In the genomic region with DNA sequence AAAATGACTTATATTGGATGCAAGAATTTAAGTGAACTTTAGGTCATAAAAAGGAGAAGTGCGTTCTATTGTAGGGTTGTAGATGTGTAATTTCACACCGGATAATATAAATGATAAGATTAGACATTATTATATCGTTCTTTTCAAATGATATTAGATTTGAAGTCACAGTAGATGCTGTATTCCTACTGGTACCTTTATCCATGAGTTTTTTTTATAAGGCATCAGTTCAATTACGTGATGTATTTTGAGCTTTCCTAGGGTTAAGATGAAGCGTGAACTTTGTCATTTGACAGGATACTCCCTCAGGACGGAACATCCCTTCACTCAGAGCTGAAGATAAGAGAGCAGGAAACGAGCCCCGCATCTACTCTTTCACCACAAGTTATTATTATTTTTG, we compare ENCODE assay signal across 23 mouse cellular contexts. TPM values are rescaled to one million over a fixed set of nuclear protein-coding genes. Genes with fewer than 3 reads are reported as not detected.
DNase-seq lines count a peak whose midpoint lies in the region; ATAC-seq lines count a peak whose summit lies in the region.
"Had no signal": no experiment of that assay in that cellular context is flagged by ENCODE, and none has a peak within 500 bp of the region (broad histone marks: within the 10 kb centered on the region; RNA-seq: fewer than 3 reads in every experiment).

A gene (plus strand): TSS at position 301 of the 400 bp plus-strand sequence.

- no peak within 1 kb of the TSS for H3K4me2 ChIP-seq in hindbrain, embryonic 12.5 days (replicated peaks)
- H3K4me2 ChIP-seq in midbrain, embryonic 15.5 days: no peak within 1 kb of the TSS
- H3K4me2 ChIP-seq in liver, embryonic 11.5 days: peak within 1 kb of the TSS; percentile 20
- H3K4me2 ChIP-seq: embryonic facial prominence, embryonic 12.5 days; hindbrain, embryonic 15.5 days; midbrain, embryonic 12.5 days had no signal

- no peaks in the 10 kb centered on the region for H3K27me3 ChIP-seq in hindbrain, embryonic 10.5 days (ENCODE audit: insufficient read depth, poor library complexity, severe bottlenecking)
- no peaks in the 10 kb centered on the region for H3K27me3 ChIP-seq in hindbrain, embryonic 12.5 days
- H3K27me3 ChIP-seq in midbrain, embryonic 10.5 days (ENCODE audit: low read depth, poor library complexity, severe bottlenecking): no peaks in the 10 kb centered on the region
- H3K27me3 ChIP-seq in midbrain, embryonic 15.5 days (replicated peaks): no peaks in the 10 kb centered on the region
- no peaks in the 10 kb centered on the region for H3K27me3 ChIP-seq in liver, embryonic 11.5 days (replicated peaks; ENCODE audit: control insufficient read depth, insufficient read depth, low read length)
- H3K27me3 ChIP-seq: embryonic facial prominence, embryonic 12.5 days; hindbrain, embryonic 15.5 days; midbrain, embryonic 12.5 days had no signal

- no peaks in the 10 kb centered on the region for H3K36me3 ChIP-seq in hindbrain, embryonic 10.5 days
- H3K36me3 ChIP-seq in hindbrain, embryonic 12.5 days: no peaks in the 10 kb centered on the region
- no peaks in the 10 kb centered on the region for H3K36me3 ChIP-seq in midbrain, embryonic 10.5 days
- H3K36me3 ChIP-seq in midbrain, embryonic 15.5 days (replicated peaks): no peaks in the 10 kb centered on the region
- no peaks in the 10 kb centered on the region for H3K36me3 ChIP-seq in liver, embryonic 11.5 days (ENCODE audit: control insufficient read depth, insufficient read depth, low read length)
- H3K36me3 ChIP-seq: embryonic facial prominence, embryonic 12.5 days; hindbrain, embryonic 15.5 days; limb, embryonic 10.5 days; midbrain, embryonic 12.5 days had no signal

- no peak for ATAC-seq in hindbrain, embryonic 12.5 days (ENCODE audit: low FRiP score)
- ATAC-seq in midbrain, embryonic 15.5 days (replicated peaks): no peak
- ATAC-seq in liver, embryonic 11.5 days (replicated peaks; ENCODE audit: low FRiP score): no peak
- no peak for ATAC-seq in monocyte, adult 5-6 weeks (replicated peaks; ENCODE audit: insufficient number of reproducible peaks, low FRiP score, low TSS enrichment, poor library complexity, severe bottlenecking)
- ATAC-seq: forebrain, embryonic 14.5 days; intestine, embryonic 16.5 days had no signal

- WGBS in hindbrain, embryonic 10.5 days: 85% methylated on average over 8 of the region's 8 CpGs
- WGBS in hindbrain, embryonic 12.5 days: 83% methylated on average over 8 of the region's 8 CpGs
- WGBS in midbrain, embryonic 10.5 days: 84% methylated on average over 8 of the region's 8 CpGs
- 85% methylated on average over 8 of the region's 8 CpGs for WGBS in midbrain, embryonic 15.5 days
- 51% methylated on average over 8 of the region's 8 CpGs for WGBS in liver, embryonic 11.5 days

- H3K4me3 ChIP-seq in hindbrain, embryonic 10.5 days: no peak within 1 kb of the TSS
- H3K4me3 ChIP-seq in hindbrain, embryonic 12.5 days: no peak within 1 kb of the TSS
- H3K4me3 ChIP-seq in midbrain, embryonic 10.5 days: no peak within 1 kb of the TSS
- no peak within 1 kb of the TSS for H3K4me3 ChIP-seq in midbrain, embryonic 15.5 days
- H3K4me3 ChIP-seq in liver, embryonic 11.5 days (ENCODE audit: low read depth, low read length): 0 out of 2 replicates have a peak within 1 kb of the TSS, but pooled peaks have one; percentile 14
- H3K4me3 ChIP-seq: embryonic facial prominence, embryonic 12.5 days; erythroblast, embryonic 14.5 days; hindbrain, embryonic 15.5 days; left cerebral cortex, adult 2 months; limb, embryonic 10.5 days; midbrain, embryonic 12.5 days; myocyte had no signal

- no peaks in the 10 kb centered on the region for H3K9me3 ChIP-seq in hindbrain, embryonic 10.5 days
- no peaks in the 10 kb centered on the region for H3K9me3 ChIP-seq in hindbrain, embryonic 12.5 days (replicated peaks)
- no peaks in the 10 kb centered on the region for H3K9me3 ChIP-seq in midbrain, embryonic 10.5 days (replicated peaks)
- no peaks in the 10 kb centered on the region for H3K9me3 ChIP-seq in midbrain, embryonic 15.5 days
- H3K9me3 ChIP-seq in liver, embryonic 11.5 days (ENCODE audit: control insufficient read depth, low read length): no peaks in the 10 kb centered on the region
- H3K9me3 ChIP-seq: embryonic facial prominence, embryonic 12.5 days; hindbrain, embryonic 15.5 days; limb, embryonic 10.5 days; midbrain, embryonic 12.5 days had no signal

- DNase-seq in hindbrain, embryonic 10.5 days (ENCODE audit: low spot score): no peak
- no peak for DNase-seq in midbrain, embryonic 10.5 days (ENCODE audit: low spot score)
- no peak for DNase-seq in liver, embryonic 11.5 days (ENCODE audit: low spot score)
- DNase-seq in layer of hippocampus, postnatal 25 days (ENCODE audit: extremely low spot score in 1 of 2, low spot score in 1 of 2): no peak
- DNase-seq: cerebellum, adult 8-10 months; gastrocnemius, postnatal 36 days; heart, postnatal 10 days; kidney, postnatal 14 days; lung, adult 2 months; right cerebral cortex, postnatal 25 days; thymus, adult 2 months had no signal

- H3K4me1 ChIP-seq in hindbrain, embryonic 10.5 days (replicated peaks): no peaks in the 10 kb centered on the region
- H3K4me1 ChIP-seq in hindbrain, embryonic 12.5 days: no peaks in the 10 kb centered on the region
- no peaks in the 10 kb centered on the region for H3K4me1 ChIP-seq in midbrain, embryonic 10.5 days
- H3K4me1 ChIP-seq in midbrain, embryonic 15.5 days: no peaks in the 10 kb centered on the region
- H3K4me1 ChIP-seq in liver, embryonic 11.5 days (replicated peaks; ENCODE audit: control insufficient read depth, insufficient read depth, low read length): no peaks in the 10 kb centered on the region
- H3K4me1 ChIP-seq: embryonic facial prominence, embryonic 12.5 days; hindbrain, embryonic 15.5 days; limb, embryonic 10.5 days; midbrain, embryonic 12.5 days had no signal

- no peak within 1 kb of the TSS for H3K9ac ChIP-seq in hindbrain, embryonic 12.5 days
- H3K9ac ChIP-seq in midbrain, embryonic 15.5 days: no peak within 1 kb of the TSS
- H3K9ac ChIP-seq in liver, embryonic 11.5 days (ENCODE audit: low read depth, low read length): no peak within 1 kb of the TSS
- H3K9ac ChIP-seq: embryonic facial prominence, embryonic 12.5 days; hindbrain, embryonic 15.5 days; midbrain, embryonic 12.5 days had no signal

- no peak within 1 kb of the TSS for H3K27ac ChIP-seq in hindbrain, embryonic 10.5 days
- H3K27ac ChIP-seq in hindbrain, embryonic 12.5 days: no peak within 1 kb of the TSS
- H3K27ac ChIP-seq in midbrain, embryonic 10.5 days (replicated peaks): no peak within 1 kb of the TSS
- H3K27ac ChIP-seq in midbrain, embryonic 15.5 days: no peak within 1 kb of the TSS
- no peak within 1 kb of the TSS for H3K27ac ChIP-seq in liver, embryonic 11.5 days (ENCODE audit: low read depth, low read length)
- H3K27ac ChIP-seq: embryonic facial prominence, embryonic 12.5 days; hindbrain, embryonic 15.5 days; left cerebral cortex, adult 2 months; limb, embryonic 10.5 days; midbrain, embryonic 12.5 days had no signal

RNA-seq across cellular contexts. Expression of the gene that starts here (rescaled TPM):
- 13.3 and 18.0 TPM in 2 replicates for polyA plus RNA-seq in hindbrain, embryonic 10.5 days (2016; fragmentation: Nextera tagmentation; extraction: Ambion mirVana)
- polyA plus RNA-seq in hindbrain, embryonic 12.5 days (2016; fragmentation: Nextera tagmentation; extraction: Ambion mirVana): 4.8 TPM in 2 replicates
- polyA plus RNA-seq in midbrain, embryonic 10.5 days (2016; fragmentation: Nextera tagmentation; extraction: Ambion mirVana): 12.0 and 20.7 TPM in 2 replicates
- 0.97 and 1.6 TPM in 2 replicates for polyA plus RNA-seq in midbrain, embryonic 15.5 days (2015; fragmentation: Nextera tagmentation; extraction: Ambion mirVana)
- polyA plus RNA-seq in liver, embryonic 11.5 days (2014; fragmentation: Nextera tagmentation; extraction: Ambion mirVana): 39.2 and 39.8 TPM in 2 replicates
- total RNA-seq in monocyte, adult 5-6 weeks (2017): 4.3 to 125 TPM (median 16.0 TPM) in 3 replicates
- total RNA-seq in layer of hippocampus, postnatal 25 days (2021): not detected
- total RNA-seq: gastrocnemius, postnatal 36 days; left cerebral cortex, adult 2 months had no signal
- polyA plus RNA-seq: erythroblast, embryonic 14.5 days; myocyte had no signal
